Mouse (Mus musculus) C2C12 (cell line): ENCODE results near the gene Zfp687. TPM values are rescaled to one million over a fixed set of nuclear protein-coding genes. Genes with fewer than 3 reads are reported as not detected.

Source experiments
- H3K27me3 ChIP-seq: one replicate; pipeline ENCODE4 v1.6.1; 2011; ENCODE audit not compliant: control insufficient read depth, insufficient read depth, insufficient read length
- H3K36me3 ChIP-seq: one replicate; pipeline ENCODE4 v1.6.1; 2011; ENCODE audit not compliant: control insufficient read depth, insufficient read depth
- H3K4me3 ChIP-seq: one replicate; pipeline ENCODE4 v1.5.1; 2011; ENCODE audit warnings: mild to moderate bottlenecking, control low read depth; ENCODE audit not compliant: poor library complexity, insufficient read depth, severe bottlenecking
- H3K79me2 ChIP-seq: one replicate; pipeline ENCODE4 v1.6.1; 2011; ENCODE audit not compliant: control insufficient read depth, insufficient read depth
- H3K79me3 ChIP-seq: one replicate; pipeline ENCODE4 v1.6.1; 2011; ENCODE audit warnings: low read depth, control low read depth
- H3ac ChIP-seq: one replicate; pipeline ENCODE3; 2011; ENCODE audit warnings: low read depth; ENCODE audit not compliant: control insufficient read depth, insufficient read length
- CEBPB ChIP-seq: IDR thresholded peaks from one replicate; pipeline ENCODE4 v1.6.1; 2011; ENCODE audit warnings: low read depth, mild to moderate bottlenecking, control low read depth, moderate library complexity
- CTCF ChIP-seq: IDR thresholded peaks from one replicate; pipeline ENCODE4 v1.5.1; 2011; ENCODE audit not compliant: control insufficient read depth, insufficient read depth, insufficient read length
- FOSL1 ChIP-seq: IDR thresholded peaks from one replicate; pipeline ENCODE4 v1.8.0; 2011; ENCODE audit warnings: mild to moderate bottlenecking, low read length; ENCODE audit not compliant: poor library complexity, insufficient read depth, severe bottlenecking
- MAX ChIP-seq: IDR thresholded peaks from one replicate; pipeline ENCODE4 v1.6.1; 2011; ENCODE audit warnings: mild to moderate bottlenecking, control low read depth
- MYOD1 ChIP-seq: IDR thresholded peaks from one replicate; pipeline ENCODE4 v1.6.1; 2011; ENCODE audit warnings: low read depth; ENCODE audit not compliant: control insufficient read depth, insufficient read length
- MYOG ChIP-seq: IDR thresholded peaks from one replicate; pipeline ENCODE4 v1.6.1; 2011; ENCODE audit not compliant: control insufficient read depth, insufficient read length; ENCODE audit errors: extremely low read depth
- USF1 ChIP-seq: IDR thresholded peaks from one replicate; pipeline ENCODE4 v1.6.1; 2011; ENCODE audit warnings: low read depth, mild to moderate bottlenecking, control low read depth, moderate library complexity
- long read RNA-seq, 2 experiments: library from polyadenylated mRNA; unstranded; transcript quantifications; one replicate each; pipeline ENCODE4 v2.0.0; 2019 to 2020
- polyA plus RNA-seq: library from polyadenylated mRNA; unstranded; fragments of >200 nt; fragmentation: generic; extraction: Trizol; gene quantifications from one replicate; pipeline ENCODE4 v1.2.1, GENCODE M21; 2012; ENCODE audit warnings: missing spikeins

Zfp687 gene
- polyA plus RNA-seq: 15.3 TPM
- long read RNA-seq, experiment 1, partial matches to known transcripts: 1 of 3 reads
- long read RNA-seq, experiment 1, other reads (novel, unspliced or antisense): 2 of 3 reads
- long read RNA-seq, experiment 2, full-length matches to known transcripts: 3 of 20 reads
- long read RNA-seq, experiment 2, partial matches to known transcripts: 10 of 20 reads
- long read RNA-seq, experiment 2, other reads (novel, unspliced or antisense): 7 of 20 reads

GRCm38 (mm10) chr3:95015337-95015872 is at the start of gene Zfp687:
Zfp687 (minus strand) TSS chr3:95015448.
- peak within 1 kb of the TSS; percentile 95 for H3K4me3 ChIP-seq
- peaks cover 46% of the 10 kb centered on the region for H3K79me2 ChIP-seq
- peak within 1 kb of the TSS; percentile 92 for H3ac ChIP-seq
- TF ChIP-seq USF1 (no peak), CEBPB (no peak), MAX (no peak), FOSL1 (no peak), CTCF (no peak), MYOG (no peak)
- H3K79me3 ChIP-seq: peaks cover 14% of the 10 kb centered on the region
- peaks cover 19% of the 10 kb centered on the region for H3K36me3 ChIP-seq
- H3K27me3 ChIP-seq: no peaks in the 10 kb centered on the region

- no peak overlapping the region for H3ac ChIP-seq
- H3K79me3 ChIP-seq: no peaks in the 10 kb centered on the region
- TF ChIP-seq MYOD1: no peak
- no peak for TF ChIP-seq FOSL1
- no peak for TF ChIP-seq MYOG
- no peak for TF ChIP-seq CTCF
- no peak for TF ChIP-seq USF1
- no peak for TF ChIP-seq MAX
- no peak for TF ChIP-seq CEBPB
- H3K27me3 ChIP-seq: no peaks in the 10 kb centered on the region
- peaks cover 91% of the 10 kb centered on the region for H3K36me3 ChIP-seq
- H3K79me2 ChIP-seq: no peaks in the 10 kb centered on the region
- no peak overlapping the region for H3K4me3 ChIP-seq
These were observed 48.5 kb upstream of the Zfp687 start for GRCm38 (mm10) chr3:95063741-95064140.

- Histone ChIP-seq H3K4me3 (no peak overlapping the region), H3ac (no peak overlapping the region), H3K36me3 (peaks cover 47% of the 10 kb centered on the region), H3K79me3 (no peaks in the 10 kb centered on the region), H3K79me2 (no peaks in the 10 kb centered on the region), H3K27me3 (no peaks in the 10 kb centered on the region)
- TF ChIP-seq MYOD1 (peak; percentile 90), CTCF (no peak)
These were observed 42.8 kb upstream of the Zfp687 start for GRCm38 (mm10) chr3:95058078-95058477.

GRCm38 (mm10) chr3:95056275-95056674 is 41.0 kb upstream of the Zfp687 start:
- Histone ChIP-seq H3K36me3 (peaks cover 32% of the 10 kb centered on the region), H3K4me3 (no peak overlapping the region), H3K79me3 (no peaks in the 10 kb centered on the region), H3K79me2 (no peaks in the 10 kb centered on the region), H3ac (no peak overlapping the region), H3K27me3 (no peaks in the 10 kb centered on the region)
- TF ChIP-seq USF1 (no peak), MYOG (no peak), MAX (no peak), FOSL1 (no peak), CTCF (no peak), CEBPB (no peak), MYOD1 (no peak)

- Histone ChIP-seq H3K79me2 (no peaks in the 10 kb centered on the region), H3K27me3 (no peaks in the 10 kb centered on the region), H3K79me3 (no peaks in the 10 kb centered on the region), H3K36me3 (peaks cover 19% of the 10 kb centered on the region), H3ac (no peak overlapping the region), H3K4me3 (no peak overlapping the region)
- TF ChIP-seq MYOD1 (no peak), MYOG (no peak), CEBPB (no peak), MAX (no peak), CTCF (no peak), USF1 (no peak), FOSL1 (no peak)
These were observed 39.4 kb upstream of the Zfp687 start for GRCm38 (mm10) chr3:95054481-95055260.

- Histone ChIP-seq H3K4me3 (no peak overlapping the region), H3K79me2 (no peaks in the 10 kb centered on the region), H3K27me3 (no peaks in the 10 kb centered on the region), H3K36me3 (peaks cover 9% of the 10 kb centered on the region), H3ac (no peak overlapping the region), H3K79me3 (no peaks in the 10 kb centered on the region)
- TF ChIP-seq MYOD1 (no peak), MYOG (no peak), FOSL1 (no peak), MAX (no peak), USF1 (no peak), CTCF (peak; percentile 15)
These were observed 38.5 kb upstream of the Zfp687 start for GRCm38 (mm10) chr3:95053701-95054100.
